Mouse (Mus musculus) intestine, embryonic 16.5 days (tissue): Measurements from ENCODE around the gene Zfp773. TPM values are rescaled to one million over a fixed set of nuclear protein-coding genes. Genes with fewer than 3 reads are reported as not detected.
A peak's percentile ranks its signal among the peaks of the same experiment; 100 is the strongest.
"Not testable (repeated sequence)": the region's sequence is repeated elsewhere in the genome, so short reads cannot be mapped to it uniquely, and the experiment has no call there.

ENCODE experiments used
- ATAC-seq: fragments of 200-750 bp; cut with Nextera tagmentation; 2 replicates; pipeline ENCODE4 v1.8.0; 2017; ENCODE audit warnings: moderate TSS enrichment, moderate library complexity
- H3K27ac ChIP-seq: fragments of 300-500 bp; sonication (generic); 2 replicates; pipeline ENCODE4 v1.5.1; 2014; ENCODE audit warnings: mild to moderate bottlenecking, low read length
- H3K27me3 ChIP-seq: fragments of 300-500 bp; sonication (generic); replicated peaks from 2 replicates; pipeline ENCODE4 v1.6.1; 2014; ENCODE audit warnings: low read length, control low read depth, mixed read lengths; ENCODE audit not compliant: control insufficient read depth, insufficient read depth
- H3K36me3 ChIP-seq: fragments of 300-500 bp; sonication (generic); 2 replicates; pipeline ENCODE4 v1.6.1; 2014; ENCODE audit warnings: low read length, control low read depth; ENCODE audit not compliant: control insufficient read depth, insufficient read depth
- H3K4me1 ChIP-seq: fragments of 300-500 bp; sonication (generic); 2 replicates; pipeline ENCODE4 v1.6.1; 2014; ENCODE audit warnings: low read length, control low read depth, mixed read lengths; ENCODE audit not compliant: control insufficient read depth, insufficient read depth
- H3K4me2 ChIP-seq: fragments of 300-500 bp; sonication (generic); 2 replicates; pipeline ENCODE4 v1.6.1; 2014; ENCODE audit warnings: low read depth, low read length, control low read depth
- H3K4me3 ChIP-seq: fragments of 300-500 bp; sonication (generic); 2 replicates; pipeline ENCODE4 v1.5.1; 2014; ENCODE audit warnings: mild to moderate bottlenecking, low read length
- H3K9ac ChIP-seq: fragments of 300-500 bp; sonication (generic); 2 replicates; pipeline ENCODE4 v1.6.1; 2014; ENCODE audit warnings: low read depth, low read length
- H3K9me3 ChIP-seq: fragments of 300-500 bp; sonication (generic); 2 replicates; pipeline ENCODE4 v1.6.1; 2016; ENCODE audit warnings: low read length, control low read depth; ENCODE audit not compliant: control insufficient read depth
- WGBS: fragments of 180-500 bp; shearing (Covaris S2); extraction: QIAGEN DNeasy Blood & Tissue Kit; methylation state at CpG from one replicate; pipeline ENCODE4 v1.1.7; 2014; 5-methylcytosine and 5-hydroxymethylcytosine counted together
- polyA plus RNA-seq: library from polyadenylated mRNA; unstranded; fragments of >200 nt; fragmentation: Nextera tagmentation; extraction: Ambion mirVana; gene quantifications from 2 replicates; pipeline ENCODE4 v1.2.1, GENCODE M21; 2015

The Zfp773 gene
- polyA plus RNA-seq, result 1.3 TPM in 2 replicates

- no peaks in the 10 kb centered on the region for H3K9me3 ChIP-seq
- peak within 1 kb of the TSS; percentile 50 for H3K4me3 ChIP-seq
- H3K27ac ChIP-seq, result no peak within 1 kb of the TSS
- 4% methylated on average over 16 of the region's 16 CpGs for WGBS
- H3K4me1 ChIP-seq, result no peaks in the 10 kb centered on the region
- ATAC-seq, result peak; percentile 100
- no peaks in the 10 kb centered on the region for H3K36me3 ChIP-seq
- H3K9ac ChIP-seq, result peak within 1 kb of the TSS; percentile 60
- H3K4me2 ChIP-seq, result peak within 1 kb of the TSS; percentile 50
- no peaks in the 10 kb centered on the region for H3K27me3 ChIP-seq
Measured at GRCm38 (mm10) chr7:7136379-7136866, at the start of gene Zfp773. Gene Zfp773, minus strand, starts transcription at chr7:7136755.

DNA sequence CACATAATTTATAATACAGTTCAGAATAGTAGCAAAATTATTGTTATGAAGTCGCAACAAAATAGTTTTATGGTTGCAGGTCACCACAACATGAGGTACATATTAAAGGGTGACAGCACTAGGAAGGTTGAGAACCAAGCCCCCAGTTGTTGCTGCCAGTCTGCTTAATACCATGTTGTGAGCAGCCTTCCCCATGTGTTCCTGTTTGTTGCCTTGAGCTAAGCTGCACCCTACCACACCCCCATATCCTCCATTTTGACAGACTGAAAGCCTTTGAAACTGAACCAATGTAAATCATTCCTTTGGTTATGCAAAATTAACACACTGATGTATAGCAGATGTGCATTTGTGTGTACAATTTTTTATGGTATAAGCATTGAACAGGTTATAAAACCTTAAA, 49.3 kb upstream of the Zfp773 start:
- Histone ChIP-seq H3K4me3 (no peak overlapping the region), H3K4me1 (no peaks in the 10 kb centered on the region; the same call in 1 of the 2 replicates), H3K27me3 (no peaks in the 10 kb centered on the region), H3K27ac (no peak overlapping the region), H3K9me3 (no peaks in the 10 kb centered on the region), H3K4me2 (no peak overlapping the region), H3K9ac (no peak overlapping the region), H3K36me3 (no peaks in the 10 kb centered on the region)
- 94% methylated on average over 1 of the region's 1 CpGs for WGBS
- no peak for ATAC-seq

DNA sequence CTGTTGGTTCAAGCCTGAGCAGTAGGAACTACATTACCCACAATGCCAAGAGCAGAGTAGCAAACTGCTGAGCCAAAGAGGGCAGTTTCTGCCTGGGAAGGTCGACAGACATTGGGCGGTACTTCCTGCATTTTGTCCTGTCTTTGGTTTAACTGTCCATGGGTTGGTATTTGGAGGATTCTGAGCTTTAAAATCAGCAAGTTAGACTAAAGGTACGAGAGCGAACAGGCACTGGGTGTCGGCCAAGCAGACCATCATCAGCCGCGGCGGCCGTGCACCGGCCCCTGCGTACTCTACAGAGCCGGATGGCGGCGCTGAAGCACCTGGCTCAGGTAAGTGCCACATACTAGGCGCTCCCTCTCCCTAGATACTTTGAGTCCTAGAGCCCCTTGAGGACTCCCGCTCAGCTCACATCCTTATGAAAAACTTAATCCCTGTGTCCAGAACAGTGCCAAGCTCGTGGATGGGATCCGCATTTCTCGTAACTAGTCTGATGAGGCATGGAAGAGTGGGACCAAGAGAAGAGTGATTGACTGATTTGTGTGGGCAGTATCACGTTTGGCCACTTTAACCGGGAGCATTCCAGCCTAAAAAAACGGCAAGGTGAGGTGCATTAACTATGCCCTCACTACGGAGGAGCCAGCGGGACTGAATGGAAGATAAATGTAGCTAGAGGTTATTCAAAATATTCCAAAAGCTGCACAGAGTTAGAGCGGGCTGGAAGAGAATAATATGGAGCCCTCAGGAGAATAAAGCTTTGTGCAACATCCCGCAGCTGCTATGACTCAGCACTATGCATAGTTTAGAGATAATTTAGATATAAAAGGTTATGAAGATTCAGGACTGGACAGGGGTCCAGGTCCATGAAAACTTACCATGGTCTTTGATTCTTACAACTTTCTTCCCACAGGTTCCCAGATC, 34.9 kb upstream of the Zfp773 start, which contains the start of gene Zfp418:
Gene Zfp418 (plus strand): TSS at position 104 of the 921 bp plus-strand sequence.
- Histone ChIP-seq H3K4me2 (peak within 1 kb of the TSS; percentile 68), H3K36me3 (no peaks in the 10 kb centered on the region), H3K27ac (peak within 1 kb of the TSS; percentile 82), H3K4me3 (peak within 1 kb of the TSS; percentile 81), H3K27me3 (no peaks in the 10 kb centered on the region), H3K9ac (peak within 1 kb of the TSS; percentile 82), H3K9me3 (no peaks in the 10 kb centered on the region), H3K4me1 (peaks cover 7% of the 10 kb centered on the region)
- peak; percentile 100 for ATAC-seq
- whole genome bisulfite sequencing, result 1% methylated on average over 26 of the region's 26 CpGs

DNA sequence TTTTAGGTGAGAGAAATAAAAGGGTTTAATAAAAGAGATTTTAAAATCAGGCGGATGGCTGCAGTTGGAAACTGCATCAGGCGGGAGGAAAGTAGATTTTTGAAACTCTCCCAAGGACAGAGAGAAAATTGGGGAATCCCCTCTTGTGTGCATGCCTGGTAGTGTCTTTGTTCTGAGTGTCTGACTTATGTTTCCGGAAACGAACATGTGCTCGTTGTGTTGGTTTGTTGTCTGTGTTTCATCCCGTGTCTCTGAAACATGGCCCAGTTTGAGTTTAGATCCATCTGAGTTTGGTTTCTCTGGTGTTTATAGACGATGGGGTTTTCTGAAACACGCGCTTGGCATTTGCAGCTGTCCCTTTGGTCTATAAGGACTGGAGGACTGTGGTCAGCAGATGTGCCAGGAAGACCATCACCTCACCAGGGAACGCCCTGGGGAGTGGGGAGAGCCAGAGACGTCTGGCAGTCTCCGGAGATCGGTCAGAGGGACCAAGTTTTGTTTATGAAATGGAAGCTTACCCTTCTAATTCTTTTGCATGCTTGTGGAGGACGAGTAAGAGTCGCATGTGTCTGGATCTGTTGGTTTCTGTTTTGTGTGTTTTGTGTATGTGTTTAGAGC, 9.5 kb upstream of the Zfp773 start:
- H3K4me3 ChIP-seq, result no peak overlapping the region
- ATAC-seq, result no peak
- H3K9me3 ChIP-seq, result no peaks in the 10 kb centered on the region; the same call in 1 of the 2 replicates
- WGBS, result 91% methylated on average over 15 of the region's 15 CpGs
- no peaks in the 10 kb centered on the region for H3K27me3 ChIP-seq
- H3K27ac ChIP-seq, result no peak overlapping the region
- no peak overlapping the region for H3K9ac ChIP-seq
- H3K36me3 ChIP-seq, result no peaks in the 10 kb centered on the region
- no peaks in the 10 kb centered on the region for H3K4me1 ChIP-seq
- H3K4me2 ChIP-seq, result no peak overlapping the region

GRCm38 (mm10) chr7:7144215-7144614, 7.7 kb upstream of the Zfp773 start:
- H3K36me3 ChIP-seq, result no peaks in the 10 kb centered on the region
- WGBS, result 86% methylated on average over 1 of the region's 1 CpGs
- H3K9me3 ChIP-seq, result no peaks in the 10 kb centered on the region; the same call in 1 of the 2 replicates
- H3K4me2 ChIP-seq, result no peak overlapping the region
- H3K4me3 ChIP-seq, result no peak overlapping the region
- no peak overlapping the region for H3K27ac ChIP-seq
- no peaks in the 10 kb centered on the region for H3K4me1 ChIP-seq
- no peak for ATAC-seq
- H3K9ac ChIP-seq, result no peak overlapping the region
- no peaks in the 10 kb centered on the region for H3K27me3 ChIP-seq

- H3K27ac ChIP-seq, result no peak overlapping the region
- ATAC-seq, result no peak
Measured at GRCm38 (mm10) chr7:7132751-7133150, 3.8 kb downstream of the Zfp773 start.

DNA sequence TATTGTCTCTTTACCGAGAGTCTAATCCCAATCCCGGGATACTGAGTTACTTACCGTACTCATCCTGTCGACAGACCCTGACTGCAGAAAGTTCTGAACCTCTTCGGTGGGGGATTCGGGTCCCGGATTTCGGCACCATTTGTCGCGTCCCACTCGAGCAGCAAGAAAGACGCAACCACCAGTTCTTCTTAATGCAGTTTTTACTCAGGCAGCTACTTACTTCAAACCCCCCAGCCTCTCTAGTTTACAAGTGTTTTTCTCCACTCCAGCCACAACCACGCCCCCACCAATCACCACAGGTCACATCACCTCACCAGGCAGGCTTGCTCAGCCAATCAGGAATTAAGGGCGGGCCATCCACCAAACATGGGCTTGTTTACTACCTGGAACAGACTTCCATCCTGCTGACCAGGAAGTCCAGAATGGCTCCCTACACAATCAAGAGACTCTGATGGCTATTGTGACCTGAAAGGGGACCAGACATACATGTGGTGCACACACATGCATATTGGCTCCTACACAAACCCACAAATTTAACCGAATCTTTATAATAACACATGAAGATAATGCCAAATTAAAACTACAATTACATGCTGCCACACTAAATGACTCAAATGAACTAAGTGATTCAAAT, 5.9 kb downstream of the Zfp773 start:
- ATAC-seq, H3K27ac ChIP-seq, H3K4me2 ChIP-seq, H3K9ac ChIP-seq, H3K4me3 ChIP-seq, H3K36me3 ChIP-seq, H3K27me3 ChIP-seq, H3K4me1 ChIP-seq, H3K9me3 ChIP-seq: not testable (repeated sequence)
- WGBS, result 94% methylated on average over 14 of the region's 15 CpGs

More at GRCm38 (mm10) chr7:7132751-7133150, 3.8 kb downstream of the Zfp773 start:
- H3K27me3 ChIP-seq, result no peaks in the 10 kb centered on the region
- no peak overlapping the region for H3K9ac ChIP-seq
- no peaks in the 10 kb centered on the region for H3K36me3 ChIP-seq
- H3K4me2 ChIP-seq, result no peak overlapping the region
- 72% methylated on average over 8 of the region's 8 CpGs for WGBS
- H3K4me1 ChIP-seq, result no peaks in the 10 kb centered on the region
- no peak overlapping the region for H3K4me3 ChIP-seq
- H3K9me3 ChIP-seq, result no peaks in the 10 kb centered on the region

DNA sequence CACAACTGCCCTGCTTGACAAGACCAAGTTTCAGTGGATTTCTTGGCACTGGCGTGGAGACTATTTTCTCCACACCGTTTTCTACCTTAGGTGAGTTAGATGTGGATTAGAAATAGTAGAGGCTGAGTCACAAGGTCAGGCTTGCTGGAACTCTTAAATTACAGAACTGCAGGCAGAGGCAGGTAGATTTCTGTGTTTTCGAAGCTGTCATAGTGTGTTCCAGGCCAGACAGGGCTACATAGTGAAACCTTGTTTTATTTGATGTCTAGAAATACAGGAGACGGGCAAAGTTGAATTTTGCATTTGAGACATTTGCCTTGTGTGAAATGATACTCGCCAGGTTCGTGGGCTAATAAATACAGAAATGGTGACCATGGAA, 15.0 kb downstream of the Zfp773 start:
- no peaks in the 10 kb centered on the region for H3K9me3 ChIP-seq
- peaks cover 4% of the 10 kb centered on the region for H3K4me1 ChIP-seq
- H3K36me3 ChIP-seq, result peaks cover 4% of the 10 kb centered on the region; the same call in 1 of the 2 replicates
- peak overlapping the region; percentile 69 for H3K4me3 ChIP-seq
- peak overlapping the region; percentile 55 for H3K4me2 ChIP-seq
- ATAC-seq, result no peak; the same call in 1 of the 2 replicates
- H3K9ac ChIP-seq, result peak overlapping the region; percentile 70
- H3K27me3 ChIP-seq, result no peaks in the 10 kb centered on the region
- H3K27ac ChIP-seq, result no peak overlapping the region
- 53% methylated on average over 6 of the region's 6 CpGs for WGBS
